Mouse (Mus musculus) splenic B cell, adult 2 months (primary cell): ENCODE measurements around the gene Cxcl10.
"Not testable (repeated sequence)": the region's sequence is repeated elsewhere in the genome, so short reads cannot be mapped to it uniquely, and the experiment has no call there.

Experiments used
- DNase-seq: peaks from one replicate; pipeline ENCODE4 v3.0.0-alpha.2; 2011; ENCODE audit warnings: low read depth, low spot score
- H3K27me3 ChIP-seq: 2 replicates; pipeline ENCODE4 v1.6.1; 2012; ENCODE audit warnings: mild to moderate bottlenecking, low read length, moderate library complexity, mixed read lengths; ENCODE audit not compliant: control insufficient read depth, poor library complexity, insufficient read depth, severe bottlenecking
- H3K36me3 ChIP-seq: 2 replicates; pipeline ENCODE4 v1.6.1; 2012; ENCODE audit warnings: mild to moderate bottlenecking, low read length, moderate library complexity, mixed read lengths; ENCODE audit not compliant: control insufficient read depth, poor library complexity, insufficient read depth, severe bottlenecking

Gene Cxcl10

DNA sequence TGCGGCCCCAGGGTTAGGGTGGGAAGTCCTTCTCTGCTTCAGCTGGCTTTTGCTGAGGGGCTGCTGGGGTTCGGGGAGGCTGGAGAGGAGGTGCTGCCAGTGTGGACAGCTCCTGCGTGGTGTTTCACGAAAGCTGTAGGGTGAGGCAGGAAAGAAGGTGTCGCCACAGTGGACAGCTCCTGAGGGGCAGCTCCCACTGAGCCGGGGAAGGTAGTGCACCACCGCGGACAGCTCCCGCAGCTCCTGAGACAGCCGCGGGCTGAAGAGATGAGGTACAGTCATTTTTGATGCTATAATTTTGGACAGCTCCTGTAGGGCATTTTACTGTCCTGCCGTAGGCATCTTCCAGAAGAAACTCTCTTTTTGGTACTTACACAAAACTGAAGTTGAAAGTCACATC lies 9.3 kb upstream of the Cxcl10 start:
- Histone ChIP-seq H3K36me3 (no peaks in the 10 kb centered on the region), H3K27me3 (no peaks in the 10 kb centered on the region; the same call in 1 of the 2 replicates)
- no peak for DNase-seq

DNA sequence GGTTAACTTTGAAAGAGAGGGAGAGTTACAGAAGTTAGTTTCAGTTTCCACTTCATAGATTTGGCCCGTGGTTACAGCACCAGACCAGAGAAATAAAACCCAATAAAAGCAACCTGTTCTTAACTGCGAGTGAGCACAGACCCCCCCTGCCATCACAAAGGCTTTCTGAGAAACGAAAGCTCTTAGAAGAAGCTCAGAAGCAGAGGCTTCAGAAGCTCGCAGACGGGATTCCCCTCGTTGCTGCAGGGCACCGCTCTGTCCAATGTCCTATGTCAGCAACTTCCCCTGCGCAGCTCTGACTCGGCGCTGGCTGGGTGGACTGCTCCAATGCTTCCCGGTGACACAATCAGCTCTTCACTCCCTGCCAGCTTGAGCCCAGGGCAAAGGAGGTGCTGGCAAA lies 4.8 kb upstream of the Cxcl10 start:
- H3K36me3 ChIP-seq, result no peaks in the 10 kb centered on the region
- no peaks in the 10 kb centered on the region; the same call in 1 of the 2 replicates for H3K27me3 ChIP-seq
- peak; percentile 72 for DNase-seq

DNA sequence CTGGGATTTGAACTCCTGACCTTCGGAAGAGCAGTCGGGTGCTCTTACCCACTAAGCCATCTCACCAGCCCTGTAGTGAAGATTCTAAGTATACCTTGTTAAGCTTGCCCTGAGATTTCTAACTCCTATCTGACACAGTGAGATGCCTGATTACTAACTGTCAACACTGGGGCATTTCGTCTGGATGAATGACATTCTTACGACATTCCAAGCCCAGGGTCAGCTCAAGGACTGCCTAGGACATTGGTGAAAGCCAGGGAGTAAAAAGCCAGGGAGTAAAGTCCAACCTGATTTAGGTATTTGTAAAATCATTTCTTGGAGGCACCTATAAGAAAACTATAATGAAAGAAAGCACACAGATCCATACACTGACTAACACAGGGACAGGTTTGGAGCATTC lies 4.0 kb upstream of the Cxcl10 start:
- H3K27me3 ChIP-seq, DNase-seq, H3K36me3 ChIP-seq: not testable (repeated sequence)

DNA sequence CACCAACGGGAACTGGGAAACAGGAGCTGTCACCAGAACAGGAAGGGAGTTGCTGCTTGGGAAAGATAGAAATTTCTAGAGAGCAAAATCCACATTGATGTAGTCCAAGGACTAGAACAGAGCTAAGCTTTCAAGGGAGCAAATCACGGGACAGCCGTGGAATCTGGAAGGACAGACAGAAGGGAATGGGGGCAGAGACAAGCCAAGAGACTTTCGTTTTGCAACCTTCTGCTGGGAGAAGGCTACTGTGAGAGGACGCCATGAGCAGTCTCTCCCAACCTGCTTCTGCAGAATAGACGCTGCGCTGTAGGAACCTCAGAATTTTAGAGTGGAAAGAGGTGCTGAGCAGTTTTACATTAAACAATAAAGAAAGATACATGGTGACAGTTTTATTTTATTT lies 1.0 kb upstream of the Cxcl10 start:
- no peak for DNase-seq
- Histone ChIP-seq H3K36me3 (no peaks in the 10 kb centered on the region), H3K27me3 (no peaks in the 10 kb centered on the region)

DNA sequence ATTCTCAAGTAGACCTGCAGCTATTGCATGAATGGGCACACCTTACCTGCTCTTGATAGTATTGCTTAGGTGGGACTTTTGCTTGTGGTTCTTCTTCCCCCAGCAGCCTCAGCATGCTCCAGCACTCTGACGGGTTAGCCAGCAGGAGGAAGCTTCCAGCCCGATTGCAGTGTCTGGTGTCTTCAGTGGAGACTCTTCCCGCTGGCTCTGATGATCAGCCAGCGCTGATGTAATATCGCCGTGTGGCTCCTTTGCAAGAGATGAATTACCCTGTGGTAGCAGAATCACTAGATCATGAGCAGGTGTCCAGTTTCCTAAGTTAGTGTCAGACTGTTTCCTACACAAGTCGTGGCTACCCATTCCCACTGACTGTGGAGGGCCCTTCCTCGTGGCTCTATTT lies 3.7 kb downstream of the Cxcl10 start:
- no peaks in the 10 kb centered on the region for H3K27me3 ChIP-seq
- no peak for DNase-seq
- no peaks in the 10 kb centered on the region for H3K36me3 ChIP-seq

DNA sequence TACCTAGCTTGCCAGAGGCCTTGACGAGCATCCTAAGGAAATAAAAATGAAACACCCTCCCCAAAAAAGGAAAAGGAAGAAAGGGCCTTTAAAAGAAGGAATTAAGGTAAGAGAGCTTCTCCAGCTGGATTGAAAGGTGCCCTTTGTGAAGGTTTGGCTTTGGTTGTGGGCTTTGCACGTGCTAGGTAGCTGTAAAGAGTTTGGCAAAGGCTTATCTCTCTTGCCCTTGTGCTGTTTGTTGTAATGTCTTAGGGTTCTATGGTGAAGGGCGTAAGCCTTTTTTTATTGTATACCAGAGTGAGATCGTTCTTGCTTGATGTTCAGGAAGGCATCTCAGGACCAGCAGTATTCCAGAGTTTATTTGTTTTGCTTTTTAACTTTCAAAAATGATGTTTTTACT lies 8.1 kb downstream of the Cxcl10 start:
- Histone ChIP-seq H3K27me3 (no peaks in the 10 kb centered on the region), H3K36me3 (no peaks in the 10 kb centered on the region)
- no peak for DNase-seq

DNA sequence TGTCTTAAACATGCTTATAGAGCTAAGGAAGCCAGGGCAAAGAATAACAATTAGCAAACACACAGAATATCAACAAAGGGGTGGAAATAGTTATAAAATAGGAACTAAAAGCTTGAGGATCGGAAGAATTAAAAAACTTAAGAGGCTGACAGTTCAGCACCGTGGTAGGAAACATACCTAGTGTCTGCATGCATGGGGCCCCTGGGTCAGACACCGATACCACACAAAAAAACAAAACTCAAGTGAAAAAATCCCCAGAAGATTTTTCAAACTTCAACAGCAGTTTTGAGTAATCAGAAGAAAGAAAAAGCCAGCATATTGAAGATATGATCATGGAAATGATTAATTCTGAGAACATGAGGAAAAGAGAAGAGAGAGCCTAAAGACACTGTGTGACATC lies 11.9 kb downstream of the Cxcl10 start:
- no peak for DNase-seq
- H3K27me3 ChIP-seq, result no peaks in the 10 kb centered on the region
- H3K36me3 ChIP-seq, result no peaks in the 10 kb centered on the region

DNA sequence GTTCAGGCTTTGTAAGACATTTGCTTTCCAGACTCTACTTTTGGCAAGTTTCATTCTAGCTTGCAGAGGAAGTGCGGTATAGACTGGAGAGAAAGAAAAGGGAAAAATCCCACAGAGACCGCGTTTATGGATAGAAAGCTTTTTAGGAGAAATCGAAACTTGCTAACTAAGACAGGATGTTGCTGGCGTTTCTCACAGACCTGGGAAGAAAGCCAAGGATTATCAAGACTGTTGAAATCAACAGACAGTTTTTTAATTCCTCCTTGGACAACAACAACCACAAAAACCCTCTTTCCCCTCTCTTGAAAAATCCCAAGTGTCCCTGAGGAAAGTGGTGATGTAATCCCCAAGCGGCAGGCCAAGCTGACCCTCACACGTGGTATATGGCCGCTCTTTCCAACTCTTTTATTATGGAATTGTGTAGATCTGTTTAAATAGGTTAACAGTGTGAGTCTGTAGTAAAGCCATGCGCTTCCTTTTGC lies 16.3 kb downstream of the Cxcl10 start:
- H3K36me3 ChIP-seq, result no peaks in the 10 kb centered on the region
- DNase-seq, result no peak
- no peaks in the 10 kb centered on the region; the same call in 1 of the 2 replicates for H3K27me3 ChIP-seq

DNA sequence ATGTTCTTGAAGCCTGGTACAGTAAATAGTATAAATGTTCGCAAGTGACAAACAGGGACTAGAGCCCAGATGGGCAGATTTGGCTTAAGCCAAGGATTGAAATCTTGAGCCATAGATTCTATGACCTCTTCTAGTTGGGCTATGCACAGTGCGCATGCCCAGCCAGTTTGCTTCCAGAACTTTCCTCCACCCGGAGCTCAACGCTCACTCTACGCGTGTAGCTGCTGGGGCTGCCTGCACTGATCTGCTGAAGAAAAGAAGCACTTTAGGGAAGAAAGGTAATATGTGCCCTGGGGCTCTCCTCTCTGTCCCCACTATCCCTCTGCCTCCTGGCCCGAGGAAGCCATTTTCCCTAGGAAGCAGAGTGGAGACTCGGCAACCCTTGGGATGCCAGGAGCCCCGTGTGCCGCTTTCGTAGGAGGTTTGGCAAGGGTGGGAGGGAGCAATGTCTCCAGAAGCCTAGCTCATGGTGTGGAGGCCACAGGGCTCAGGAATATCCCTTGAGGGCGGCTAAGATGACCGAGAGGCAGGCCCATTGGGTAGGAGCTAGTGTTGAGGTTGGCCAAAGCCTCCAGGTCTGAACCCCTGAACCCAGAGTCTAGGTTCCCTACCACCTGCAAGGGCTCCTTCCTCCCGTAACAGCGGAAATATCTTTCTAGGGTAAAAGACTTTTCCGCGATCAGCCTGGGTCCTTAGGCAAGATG lies 16.9 kb downstream of the Cxcl10 start, which contains the start of gene Art3:
Art3 (plus strand) TSS at position 193 of the 704 bp plus-strand sequence.
- DNase-seq, result no peak
- Histone ChIP-seq H3K27me3 (no peaks in the 10 kb centered on the region; the same call in 1 of the 2 replicates), H3K36me3 (no peaks in the 10 kb centered on the region)

DNA sequence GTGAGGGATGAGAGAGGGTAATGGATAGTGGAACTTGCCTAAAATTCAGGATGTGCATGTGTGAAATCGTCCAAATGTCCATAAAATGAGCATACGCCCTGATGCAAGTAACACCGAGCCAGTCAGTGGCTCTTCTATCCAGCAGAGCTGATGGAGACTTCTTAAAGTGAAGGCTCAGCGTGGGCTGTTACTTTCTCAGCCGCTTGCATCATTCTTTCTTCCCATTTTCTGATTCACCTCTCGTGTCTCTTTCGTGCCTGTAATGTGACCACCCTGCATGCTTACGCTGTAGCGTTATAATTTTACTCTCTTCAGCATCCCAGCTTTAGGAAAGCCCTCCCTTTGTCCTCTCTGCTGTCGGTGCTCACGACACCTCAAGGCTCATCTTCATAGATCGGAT lies 17.6 kb downstream of the Cxcl10 start:
- no peak for DNase-seq
- Histone ChIP-seq H3K27me3 (no peaks in the 10 kb centered on the region; the same call in 1 of the 2 replicates), H3K36me3 (no peaks in the 10 kb centered on the region)

DNA sequence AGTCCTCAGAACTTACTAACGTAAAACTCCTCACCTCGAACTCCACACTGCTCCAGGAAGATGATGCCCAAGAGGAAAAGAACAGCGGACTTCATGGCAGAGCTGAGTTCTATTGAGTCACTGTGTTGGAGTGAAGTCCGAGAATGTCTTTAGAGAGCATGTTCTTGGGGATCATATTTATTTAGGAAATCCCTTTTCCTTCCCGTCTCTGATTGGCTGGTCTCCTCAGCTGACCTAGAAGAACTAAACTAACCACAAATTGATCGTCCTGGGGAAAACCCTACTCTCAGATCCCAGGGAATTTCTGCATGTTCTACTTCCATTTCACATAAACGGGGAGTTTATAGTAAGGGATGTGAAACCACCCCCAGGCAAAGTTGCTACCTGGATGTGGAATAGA lies 20.8 kb downstream of the Cxcl10 start, which contains the start of gene Cxcl9:
Cxcl9 (minus strand) TSS at position 151 of the 400 bp plus-strand sequence.
- no peaks in the 10 kb centered on the region; the same call in 1 of the 2 replicates for H3K27me3 ChIP-seq
- no peaks in the 10 kb centered on the region for H3K36me3 ChIP-seq
- no peak for DNase-seq

DNA sequence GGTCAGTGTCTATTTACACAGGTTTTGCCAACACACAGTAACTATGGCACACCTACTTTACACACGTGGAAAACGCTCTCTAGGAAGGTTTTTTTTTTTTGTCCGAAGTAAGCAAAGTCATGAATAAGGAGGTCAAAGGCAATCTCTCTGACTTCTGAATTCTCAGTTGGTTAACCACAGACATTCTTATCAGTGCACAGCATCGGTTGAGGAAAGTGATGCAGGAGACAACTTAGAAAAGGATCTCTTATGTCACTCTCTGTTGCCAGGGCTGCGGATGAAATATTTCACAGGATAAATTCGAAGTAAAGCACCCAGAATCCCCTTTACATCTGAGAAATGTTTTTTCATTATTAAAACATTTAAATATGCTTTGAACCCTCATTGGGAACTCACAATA lies 21.3 kb downstream of the Cxcl10 start:
- DNase-seq, result no peak
- no peaks in the 10 kb centered on the region for H3K36me3 ChIP-seq
- H3K27me3 ChIP-seq, result no peaks in the 10 kb centered on the region; the same call in 1 of the 2 replicates

DNA sequence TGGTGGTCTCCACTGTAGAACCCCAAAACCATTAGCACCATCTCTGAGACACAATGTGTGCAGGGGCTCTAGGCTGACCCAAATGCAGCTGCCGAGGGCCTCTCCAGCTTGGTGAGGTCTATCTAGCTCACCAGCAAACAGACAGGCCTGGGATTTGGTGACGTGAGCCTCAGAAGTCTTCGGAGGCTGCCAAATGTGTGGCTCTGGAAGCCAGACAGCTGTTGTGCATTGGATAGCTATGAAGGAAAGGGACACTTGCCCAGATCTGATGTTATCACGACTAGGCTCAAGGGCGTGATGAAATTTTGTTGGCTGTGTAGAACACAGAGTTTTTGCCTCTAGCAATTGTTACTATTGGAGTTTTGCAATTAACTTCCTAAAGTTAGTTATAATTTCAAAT lies 25.4 kb downstream of the Cxcl10 start:
- Histone ChIP-seq H3K27me3 (no peaks in the 10 kb centered on the region; the same call in 1 of the 2 replicates), H3K36me3 (no peaks in the 10 kb centered on the region)
- DNase-seq, result no peak

DNA sequence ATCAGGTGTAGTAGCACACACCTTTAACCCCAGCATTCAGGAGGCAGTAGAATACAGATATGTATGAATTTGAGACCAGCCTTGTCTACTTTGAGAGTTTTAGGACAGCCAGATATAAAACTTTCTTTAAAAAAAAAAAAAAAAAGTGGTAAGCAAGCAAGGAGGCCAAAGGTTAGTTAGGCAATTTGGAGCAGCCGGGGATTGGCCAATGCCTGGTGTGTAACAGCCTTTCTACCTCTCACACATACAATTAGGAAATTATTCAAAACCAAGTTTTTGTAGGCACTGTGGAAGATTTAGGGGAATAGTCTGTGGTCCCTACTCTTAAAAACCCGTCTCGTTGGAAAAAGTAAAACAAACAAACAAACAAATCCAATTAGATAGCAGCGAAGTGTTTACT lies 26.1 kb downstream of the Cxcl10 start:
- DNase-seq, result no peak
- Histone ChIP-seq H3K27me3 (no peaks in the 10 kb centered on the region), H3K36me3 (no peaks in the 10 kb centered on the region)

DNA sequence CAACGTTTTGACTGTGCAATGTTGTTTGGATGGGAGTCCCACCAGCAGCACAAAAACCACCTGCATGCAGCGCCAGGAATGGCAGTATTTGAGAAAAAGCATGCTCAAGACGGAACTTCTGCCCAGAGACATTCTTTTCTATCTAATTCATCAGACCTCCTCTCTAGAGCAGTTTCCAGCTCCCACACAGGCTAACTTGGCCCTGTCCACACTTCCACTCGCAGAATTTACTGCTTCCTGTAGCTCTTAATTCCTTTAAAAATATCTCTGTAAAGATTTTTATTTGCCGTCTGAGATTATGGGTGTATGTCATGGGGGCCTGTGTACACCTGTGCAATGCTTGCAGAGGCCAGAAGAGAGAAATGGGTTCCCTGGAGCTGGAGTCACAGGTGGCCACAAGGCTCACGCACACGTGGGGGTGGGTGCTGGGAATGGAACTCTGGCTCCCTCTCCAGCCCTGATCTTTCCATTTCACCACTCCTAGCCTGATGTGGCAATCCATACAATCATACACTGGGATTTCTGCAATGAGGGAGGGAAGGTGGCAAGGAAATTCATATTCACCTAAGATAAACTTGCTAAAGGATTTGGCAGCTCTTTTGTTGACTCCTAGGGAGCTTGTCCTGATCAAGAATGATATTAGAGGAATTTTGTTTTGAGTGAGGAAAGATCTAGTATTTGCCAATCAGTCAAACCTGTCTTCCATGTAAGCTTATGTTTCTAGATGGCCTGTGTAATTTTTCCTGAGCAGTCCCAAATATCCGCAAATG lies 26.9 kb downstream of the Cxcl10 start:
- DNase-seq, result no peak

More for the DNA sequence above, 26.9 kb downstream of the Cxcl10 start:
- no peaks in the 10 kb centered on the region for H3K27me3 ChIP-seq
- H3K36me3 ChIP-seq, result no peaks in the 10 kb centered on the region
